Mouse (Mus musculus): ENCODE measurements at regions not wholly inside any gene's neighbourhood (a gene's known extent, or its start where the extent isn't known, plus 50 kb on each side); places are given as distances from the start of the nearest gene placed in this dataset.
"Not testable (repeated sequence)": the region's sequence is repeated elsewhere in the genome, so short reads cannot be mapped to it uniquely, and the experiment has no call there.

- no peak overlapping the region for H3K9ac ChIP-seq (ENCODE audit: low read depth, low read length)
- H3K4me1 ChIP-seq (ENCODE audit: control insufficient read depth, insufficient read depth, low read length) = no peaks in the 10 kb centered on the region
- H3K27me3 ChIP-seq (ENCODE audit: control insufficient read depth, insufficient read depth, low read length) = no peaks in the 10 kb centered on the region
- H3K4me3 ChIP-seq (ENCODE audit: insufficient read depth, low read depth, low read length) = no peak overlapping the region
- H3K36me3 ChIP-seq (ENCODE audit: control insufficient read depth, insufficient read depth, low read length) = no peaks in the 10 kb centered on the region
- H3K27ac ChIP-seq (replicated peaks; ENCODE audit: insufficient read depth, low read depth, low read length) = no peak overlapping the region
- TF ChIP-seq CTCF (IDR thresholded peaks at IDR 0.05; ENCODE audit: low read depth, low read length) (no peak), POLR2A (IDR thresholded peaks at IDR 0.05; ENCODE audit: extremely low read depth, insufficient read depth, low read length) (no peak)
- DNase-seq (ENCODE audit: extremely low read depth, low read depth, low spot score) = no peak
- 79% methylated on average over 12 of the region's 12 CpGs for WGBS
- H3K79me2 ChIP-seq (ENCODE audit: control insufficient read depth, insufficient read depth, low read length) = no peaks in the 10 kb centered on the region
Observed at GRCm38 (mm10) chr12:95466502-95467490, 225.2 kb upstream of the Flrt2 start.

- H3K9ac ChIP-seq (ENCODE audit: low read depth, low read length) = no peak overlapping the region
- no peaks in the 10 kb centered on the region for H3K27me3 ChIP-seq (ENCODE audit: control insufficient read depth, insufficient read depth, low read length)
- H3K36me3 ChIP-seq (ENCODE audit: control insufficient read depth, insufficient read depth, low read length) = no peaks in the 10 kb centered on the region
- TF ChIP-seq POLR2A (IDR thresholded peaks at IDR 0.05; ENCODE audit: extremely low read depth, insufficient read depth, low read length) (no peak), CTCF (IDR thresholded peaks at IDR 0.05; ENCODE audit: low read depth, low read length) (no peak)
- H3K4me3 ChIP-seq (ENCODE audit: insufficient read depth, low read depth, low read length) = no peak overlapping the region
- H3K27ac ChIP-seq (replicated peaks; ENCODE audit: insufficient read depth, low read depth, low read length) = no peak overlapping the region
- 67% methylated on average over 6 of the region's 6 CpGs for WGBS
- no peaks in the 10 kb centered on the region for H3K79me2 ChIP-seq (ENCODE audit: control insufficient read depth, insufficient read depth, low read length)
- DNase-seq (ENCODE audit: extremely low read depth, low read depth, low spot score) = no peak
- H3K4me1 ChIP-seq (ENCODE audit: control insufficient read depth, insufficient read depth, low read length) = no peaks in the 10 kb centered on the region
Observed at GRCm38 (mm10) chr12:95469897-95470296, 222.1 kb upstream of the Flrt2 start.

DNA sequence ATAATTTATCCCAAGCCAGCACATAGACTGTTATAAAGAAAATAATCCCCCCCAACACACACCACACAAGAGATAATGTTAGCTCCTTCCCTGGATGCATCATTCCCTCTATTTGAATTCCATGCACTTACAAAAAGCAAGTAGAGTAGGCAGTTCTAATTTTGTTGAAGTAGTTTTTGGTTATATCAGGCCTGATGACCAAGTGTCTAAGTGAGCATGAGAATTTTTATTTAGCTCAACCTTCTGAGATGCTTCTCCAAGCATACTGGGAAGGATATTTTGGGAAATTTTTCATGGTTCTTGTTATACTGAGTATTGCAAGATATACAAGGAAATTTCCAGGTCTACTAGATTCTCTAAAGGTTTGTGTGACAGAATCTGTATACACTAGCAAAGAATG lies 205.5 kb upstream of the Flrt2 start:
- H3K79me2 ChIP-seq (ENCODE audit: control insufficient read depth, insufficient read depth, low read length) = no peaks in the 10 kb centered on the region
- H3K9ac ChIP-seq (ENCODE audit: low read depth, low read length) = no peak overlapping the region
- TF ChIP-seq POLR2A (IDR thresholded peaks at IDR 0.05; ENCODE audit: extremely low read depth, insufficient read depth, low read length) = no peak
- TF ChIP-seq CTCF (IDR thresholded peaks at IDR 0.05; ENCODE audit: low read depth, low read length) = no peak
- H3K36me3 ChIP-seq (ENCODE audit: control insufficient read depth, insufficient read depth, low read length) = no peaks in the 10 kb centered on the region
- no peaks in the 10 kb centered on the region for H3K4me1 ChIP-seq (ENCODE audit: control insufficient read depth, insufficient read depth, low read length)
- H3K4me3 ChIP-seq (ENCODE audit: insufficient read depth, low read depth, low read length) = no peak overlapping the region
- no peak overlapping the region for H3K27ac ChIP-seq (replicated peaks; ENCODE audit: insufficient read depth, low read depth, low read length)
- no peaks in the 10 kb centered on the region for H3K27me3 ChIP-seq (ENCODE audit: control insufficient read depth, insufficient read depth, low read length)
- no peak for DNase-seq (ENCODE audit: extremely low read depth, low read depth, low spot score)

- H3K79me2 ChIP-seq (ENCODE audit: control insufficient read depth, insufficient read depth, low read length) = no peaks in the 10 kb centered on the region
- 53% methylated on average over 3 of the region's 3 CpGs for WGBS
- no peak overlapping the region for H3K4me3 ChIP-seq (ENCODE audit: insufficient read depth, low read depth, low read length)
- H3K27ac ChIP-seq (replicated peaks; ENCODE audit: insufficient read depth, low read depth, low read length) = no peak overlapping the region
- H3K9ac ChIP-seq (ENCODE audit: low read depth, low read length) = no peak overlapping the region
- TF ChIP-seq POLR2A (IDR thresholded peaks at IDR 0.05; ENCODE audit: extremely low read depth, insufficient read depth, low read length) = no peak
- no peak for TF ChIP-seq CTCF (IDR thresholded peaks at IDR 0.05; ENCODE audit: low read depth, low read length)
- H3K27me3 ChIP-seq (ENCODE audit: control insufficient read depth, insufficient read depth, low read length) = no peaks in the 10 kb centered on the region
- no peaks in the 10 kb centered on the region for H3K36me3 ChIP-seq (ENCODE audit: control insufficient read depth, insufficient read depth, low read length)
- no peaks in the 10 kb centered on the region for H3K4me1 ChIP-seq (ENCODE audit: control insufficient read depth, insufficient read depth, low read length)
- DNase-seq (ENCODE audit: extremely low read depth, low read depth, low spot score) = no peak
Observed at GRCm38 (mm10) chr12:95488371-95488770, 203.7 kb upstream of the Flrt2 start.

DNA sequence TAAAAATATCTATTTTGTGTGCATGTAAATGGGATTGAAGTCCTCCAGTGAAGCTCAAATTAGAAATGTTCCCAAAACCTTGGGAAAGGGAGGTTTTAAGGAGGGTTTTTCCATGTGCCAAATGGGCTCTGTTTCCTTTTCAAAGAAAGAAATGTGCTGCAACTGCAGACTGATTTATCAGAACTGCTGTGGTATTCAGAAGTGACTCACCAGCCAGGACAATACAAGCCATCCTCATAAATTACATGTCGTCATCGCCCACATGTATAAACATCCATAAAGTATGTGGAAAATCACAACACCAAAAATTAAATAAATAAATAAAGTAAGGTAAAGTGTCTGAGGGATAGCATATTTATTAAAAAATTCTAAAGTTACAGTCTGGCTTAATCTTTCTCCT lies 202.7 kb upstream of the Flrt2 start:
- TF ChIP-seq POLR2A (IDR thresholded peaks at IDR 0.05; ENCODE audit: extremely low read depth, insufficient read depth, low read length) (no peak), CTCF (IDR thresholded peaks at IDR 0.05; ENCODE audit: low read depth, low read length) (no peak)
- H3K27me3 ChIP-seq (ENCODE audit: control insufficient read depth, insufficient read depth, low read length) = no peaks in the 10 kb centered on the region
- no peaks in the 10 kb centered on the region for H3K4me1 ChIP-seq (ENCODE audit: control insufficient read depth, insufficient read depth, low read length)
- no peak overlapping the region for H3K4me3 ChIP-seq (ENCODE audit: insufficient read depth, low read depth, low read length)
- H3K9ac ChIP-seq (ENCODE audit: low read depth, low read length) = no peak overlapping the region
- 87% methylated on average over 2 of the region's 2 CpGs for WGBS
- no peaks in the 10 kb centered on the region for H3K36me3 ChIP-seq (ENCODE audit: control insufficient read depth, insufficient read depth, low read length)
- no peak for DNase-seq (ENCODE audit: extremely low read depth, low read depth, low spot score)
- H3K27ac ChIP-seq (replicated peaks; ENCODE audit: insufficient read depth, low read depth, low read length) = no peak overlapping the region
- no peaks in the 10 kb centered on the region for H3K79me2 ChIP-seq (ENCODE audit: control insufficient read depth, insufficient read depth, low read length)

DNA sequence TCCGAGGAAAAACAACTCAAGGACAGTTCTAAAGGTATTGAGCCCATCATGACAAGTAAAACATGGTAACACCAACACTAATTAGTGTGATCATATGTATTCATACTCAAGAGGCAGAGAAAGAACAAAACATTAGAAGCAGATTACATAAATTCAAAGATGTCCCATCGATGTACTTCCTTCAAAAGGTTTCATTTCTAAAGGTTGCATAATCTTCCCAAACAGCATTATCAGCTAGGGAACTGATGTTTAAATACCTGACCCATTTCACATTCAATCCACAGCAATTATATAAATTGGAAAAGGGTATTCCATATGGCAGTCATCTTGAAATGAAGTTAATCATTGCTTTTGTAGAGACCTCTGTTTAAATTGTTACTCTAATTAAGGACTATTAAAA lies 202.2 kb upstream of the Flrt2 start:
- no peaks in the 10 kb centered on the region for H3K79me2 ChIP-seq (ENCODE audit: control insufficient read depth, insufficient read depth, low read length)
- H3K9ac ChIP-seq (ENCODE audit: low read depth, low read length) = no peak overlapping the region
- 60% methylated on average over 2 of the region's 2 CpGs for WGBS
- no peak overlapping the region for H3K4me3 ChIP-seq (ENCODE audit: insufficient read depth, low read depth, low read length)
- TF ChIP-seq CTCF (IDR thresholded peaks at IDR 0.05; ENCODE audit: low read depth, low read length) (no peak), POLR2A (IDR thresholded peaks at IDR 0.05; ENCODE audit: extremely low read depth, insufficient read depth, low read length) (no peak)
- no peak for DNase-seq (ENCODE audit: extremely low read depth, low read depth, low spot score)
- no peaks in the 10 kb centered on the region for H3K27me3 ChIP-seq (ENCODE audit: control insufficient read depth, insufficient read depth, low read length)
- H3K4me1 ChIP-seq (ENCODE audit: control insufficient read depth, insufficient read depth, low read length) = no peaks in the 10 kb centered on the region
- no peak overlapping the region for H3K27ac ChIP-seq (replicated peaks; ENCODE audit: insufficient read depth, low read depth, low read length)
- H3K36me3 ChIP-seq (ENCODE audit: control insufficient read depth, insufficient read depth, low read length) = no peaks in the 10 kb centered on the region

DNA sequence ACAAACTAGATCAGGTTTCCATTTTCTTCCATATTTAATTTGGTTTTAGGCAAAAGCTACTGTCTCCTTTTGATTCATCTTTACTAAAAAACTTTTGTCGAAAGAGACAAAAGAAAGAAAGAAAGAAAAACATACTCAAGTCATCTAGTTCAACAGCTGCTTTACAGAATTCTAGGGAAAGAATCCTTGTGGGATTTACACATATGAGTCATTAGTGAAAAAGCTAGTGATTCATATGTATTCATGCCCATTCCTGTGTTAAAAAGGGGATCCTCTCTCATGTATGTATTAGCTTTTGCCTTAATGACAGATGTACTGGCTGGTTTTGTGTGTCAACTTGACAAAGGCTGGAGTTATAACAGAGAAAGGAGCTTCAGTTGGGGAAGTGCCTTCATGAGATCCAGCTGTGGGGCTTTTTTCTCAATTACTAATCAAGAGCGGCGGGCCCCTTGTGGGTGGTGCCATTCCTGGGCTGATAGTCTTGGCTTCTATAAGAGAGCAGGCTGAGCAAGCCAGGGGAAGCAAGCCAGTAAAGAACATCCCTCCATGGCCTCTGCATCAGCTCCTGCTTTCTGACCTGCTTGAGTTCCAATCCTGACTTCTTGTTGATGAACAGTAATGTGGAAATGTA lies 200.1 kb upstream of the Flrt2 start:
- 84% methylated on average over 3 of the region's 3 CpGs for WGBS
- H3K36me3 ChIP-seq (ENCODE audit: control insufficient read depth, insufficient read depth, low read length); H3K4me3 ChIP-seq (ENCODE audit: insufficient read depth, low read depth, low read length); H3K4me1 ChIP-seq (ENCODE audit: control insufficient read depth, insufficient read depth, low read length); DNase-seq (ENCODE audit: extremely low read depth, low read depth, low spot score); H3K27ac ChIP-seq (replicated peaks; ENCODE audit: insufficient read depth, low read depth, low read length); H3K79me2 ChIP-seq (ENCODE audit: control insufficient read depth, insufficient read depth, low read length); H3K9ac ChIP-seq (ENCODE audit: low read depth, low read length); H3K27me3 ChIP-seq (ENCODE audit: control insufficient read depth, insufficient read depth, low read length): not testable (repeated sequence)

All from liver, adult 2 months (tissue).